ENCODE assay signal across 8 mouse cellular contexts in genomic region chr2:79634528-79635400, GRCm38 (mm10). TPM values are rescaled to one million over a fixed set of nuclear protein-coding genes. Genes with fewer than 3 reads are reported as not detected.
DNase-seq lines count a peak whose midpoint lies in the region; ATAC-seq lines count a peak whose summit lies in the region.

Gene Itprid2, plus strand, starts transcription at chr2:79635352.

- no peaks in the 10 kb centered on the region for H3K36me3 ChIP-seq in hindbrain, embryonic 11.5 days (ENCODE audit: control insufficient read depth, insufficient read depth, low read length)

- ATAC-seq in hindbrain, embryonic 11.5 days (ENCODE audit: low FRiP score) = peak; percentile 100

- no peaks in the 10 kb centered on the region for H3K9me3 ChIP-seq in hindbrain, embryonic 11.5 days (ENCODE audit: control insufficient read depth, low read length)

- peak within 1 kb of the TSS; percentile 60 for H3K9ac ChIP-seq in hindbrain, embryonic 11.5 days (ENCODE audit: low read depth, low read length)

- H3K4me3 ChIP-seq in hindbrain, embryonic 11.5 days (ENCODE audit: low read depth, low read length) = peak within 1 kb of the TSS; percentile 76

- no peaks in the 10 kb centered on the region for H3K27me3 ChIP-seq in hindbrain, embryonic 11.5 days (ENCODE audit: control insufficient read depth, insufficient read depth, low read length)

- H3K27ac ChIP-seq in hindbrain, embryonic 11.5 days (ENCODE audit: low read depth, low read length) = peak within 1 kb of the TSS; percentile 73

- peak within 1 kb of the TSS; percentile 94 for H3K4me2 ChIP-seq in hindbrain, embryonic 11.5 days (replicated peaks; ENCODE audit: low read depth, low read length)

- DNase-seq in Muller cell, postnatal 12 days (ENCODE audit: inconsistent ontology term) = peak; percentile 100
- DNase-seq in cerebellum, adult 9-11 months = peak; percentile 97
- peak; percentile 87 to 95 for DNase-seq in frontal cortex, adult 2 months (ENCODE audit: extremely low spot score in 1 of 2, low spot score in 1 of 2)
- peak; percentile 99 for DNase-seq in hindbrain, embryonic 11.5 days (ENCODE audit: low spot score)
- peak; percentile 94 to 97 for DNase-seq in layer of hippocampus, postnatal 10 days (ENCODE audit: low spot score in 2 of 2)
- DNase-seq in lung, postnatal 10 days = peak; percentile 98
- peak; percentile 99 for DNase-seq in ovary, postnatal 36 days (ENCODE audit: low spot score)
- DNase-seq in thymus, postnatal 25 days = peak; percentile 99

- H3K4me1 ChIP-seq in hindbrain, embryonic 11.5 days (replicated peaks; ENCODE audit: control insufficient read depth, insufficient read depth, low read length) = no peaks in the 10 kb centered on the region

- 3% methylated on average over 41 of the region's 46 CpGs for WGBS in hindbrain, embryonic 11.5 days

RNA-seq across cellular contexts. Expression of gene Itprid2, which starts in this region (rescaled TPM):
- 18.7 and 19.0 TPM in 2 replicates for polyA plus RNA-seq in frontal cortex, adult 2 months (2012; rRNA removed)
- 7.8 and 8.0 TPM in 2 replicates for polyA plus RNA-seq in hindbrain, embryonic 11.5 days (2014; fragmentation: Nextera tagmentation; extraction: Ambion mirVana)
- total RNA-seq in layer of hippocampus, postnatal 10 days (2021) = 10 to 100 TPM; 34.3 to 35.4 TPM

Comparison
In these comparisons a context has a peak if more than half of its experiments do, and no peak if none do; other contexts are left out.
1. Peak in every context shown above with its lines: DNase-seq, ATAC-seq, H3K4me3 ChIP-seq and H3K27ac ChIP-seq.